Mouse (Mus musculus) thymus, adult 2 months (tissue): Measurements from ENCODE around the gene Catsper4. TPM values are rescaled to one million over a fixed set of nuclear protein-coding genes. Genes with fewer than 3 reads are reported as not detected.

ENCODE experiments used
- DNase-seq: peaks from one replicate; pipeline ENCODE4 v3.0.0; 2021
- H3K27ac ChIP-seq: fragments of 200-500 bp; 2 replicates; pipeline ENCODE4 v1.5.1; 2012; ENCODE audit warnings: low read length, control low read depth; ENCODE audit not compliant: control insufficient read depth, insufficient read depth
- H3K27me3 ChIP-seq: fragments of 200-500 bp; 2 replicates; pipeline ENCODE4 v1.6.1; 2012; ENCODE audit warnings: mild to moderate bottlenecking, low read length, moderate library complexity, mixed read lengths; ENCODE audit not compliant: control insufficient read depth, insufficient read depth
- H3K36me3 ChIP-seq: fragments of 200-500 bp; 2 replicates; pipeline ENCODE4 v1.6.1; 2012; ENCODE audit warnings: mild to moderate bottlenecking, low read length, moderate library complexity; ENCODE audit not compliant: control insufficient read depth, insufficient read depth
- H3K4me1 ChIP-seq: fragments of 200-500 bp; replicated peaks from 2 replicates; pipeline ENCODE4 v1.6.1; 2012; ENCODE audit warnings: low read length; ENCODE audit not compliant: control insufficient read depth, insufficient read depth
- H3K4me3 ChIP-seq: fragments of 200-500 bp; 2 replicates; pipeline ENCODE4 v1.5.1; 2012; ENCODE audit warnings: mild to moderate bottlenecking, low read length, control low read depth, moderate library complexity; ENCODE audit not compliant: control insufficient read depth, insufficient read depth
- CTCF ChIP-seq: fragments of 200-500 bp; IDR thresholded peaks from 2 replicates; pipeline ENCODE4 v1.5.1; 2012; ENCODE audit warnings: mild to moderate bottlenecking, control low read depth, low read length, moderate library complexity, borderline replicate concordance; ENCODE audit not compliant: control insufficient read depth, poor library complexity, insufficient read depth; ENCODE audit errors: extremely low read depth
- POLR2A ChIP-seq: fragments of 200-500 bp; IDR thresholded peaks from 2 replicates; pipeline ENCODE4 v1.6.1; 2012; ENCODE audit warnings: mild to moderate bottlenecking, low read length, control low read depth, moderate library complexity; ENCODE audit not compliant: control insufficient read depth, poor library complexity, insufficient read depth; ENCODE audit errors: extremely low read depth
- WGBS: fragments of 180-500 bp; shearing (Covaris S2); methylation state at CpG from one replicate; pipeline ENCODE4 v1.1.7; 2018; 5-methylcytosine and 5-hydroxymethylcytosine counted together
- polyA plus RNA-seq: library from polyadenylated mRNA; depleted of rRNA; stranded (reverse); fragments of >200 nt; gene quantifications from 2 replicates; pipeline ENCODE4 v1.2.3, GENCODE M21; 2012

The Catsper4 gene
- polyA plus RNA-seq, 1 experiment, result 0.16 TPM

- Histone ChIP-seq H3K4me3 (no peak overlapping the region), H3K4me1 (no peaks in the 10 kb centered on the region), H3K27me3 (no peaks in the 10 kb centered on the region), H3K36me3 (no peaks in the 10 kb centered on the region), H3K27ac (no peak overlapping the region)
- no peak for DNase-seq
- TF ChIP-seq CTCF, result no peak
- TF ChIP-seq POLR2A, result no peak
- 84% methylated on average over 11 of the region's 11 CpGs for WGBS
Observed at GRCm38 (mm10) chr4:134222793-134223600, 4.2 kb downstream of the Catsper4 start.

DNA sequence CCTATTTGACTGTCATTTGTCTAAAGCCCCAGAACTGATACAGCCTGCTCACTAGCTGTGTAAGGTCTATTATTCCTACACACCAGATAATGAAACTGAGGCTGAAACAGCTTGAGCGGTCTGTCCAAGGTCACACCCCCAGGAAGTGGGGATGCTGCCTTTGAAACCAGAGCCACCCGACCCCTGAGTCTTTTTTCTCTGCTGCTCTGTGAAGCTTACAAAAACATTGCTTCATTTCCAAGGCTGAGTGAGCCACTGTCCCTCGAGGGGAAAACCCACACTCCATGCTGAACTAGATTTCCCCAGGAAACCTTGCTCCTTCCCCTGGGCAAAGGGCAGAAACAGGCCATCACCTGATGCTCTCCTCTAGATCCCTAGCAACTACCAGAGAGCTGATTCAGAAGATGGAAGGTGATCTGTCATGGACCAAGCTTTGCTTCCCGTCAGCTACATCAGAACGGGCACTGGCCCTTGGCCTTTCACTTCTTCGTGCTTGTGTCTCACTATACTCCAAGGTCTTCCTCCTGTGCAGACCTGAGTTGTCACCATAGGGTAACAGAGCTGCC, 20.6 kb downstream of the Catsper4 start:
- no peak for DNase-seq
- no peaks in the 10 kb centered on the region for H3K27me3 ChIP-seq
- WGBS, result 49% methylated on average over 6 of the region's 6 CpGs
- no peak overlapping the region for H3K4me3 ChIP-seq
- no peak for TF ChIP-seq POLR2A
- no peak for TF ChIP-seq CTCF
- no peak overlapping the region for H3K27ac ChIP-seq
- H3K4me1 ChIP-seq, result peaks cover 5% of the 10 kb centered on the region
- H3K36me3 ChIP-seq, result no peaks in the 10 kb centered on the region

GRCm38 (mm10) chr4:134203340-134203896, 23.8 kb downstream of the Catsper4 start:
- H3K4me1 ChIP-seq, result peaks cover 5% of the 10 kb centered on the region
- no peak overlapping the region for H3K27ac ChIP-seq
- WGBS, result 77% methylated on average over 17 of the region's 17 CpGs
- H3K36me3 ChIP-seq, result no peaks in the 10 kb centered on the region
- no peaks in the 10 kb centered on the region for H3K27me3 ChIP-seq
- no peak for TF ChIP-seq CTCF
- TF ChIP-seq POLR2A, result no peak
- no peak for DNase-seq
- H3K4me3 ChIP-seq, result no peak overlapping the region

DNA sequence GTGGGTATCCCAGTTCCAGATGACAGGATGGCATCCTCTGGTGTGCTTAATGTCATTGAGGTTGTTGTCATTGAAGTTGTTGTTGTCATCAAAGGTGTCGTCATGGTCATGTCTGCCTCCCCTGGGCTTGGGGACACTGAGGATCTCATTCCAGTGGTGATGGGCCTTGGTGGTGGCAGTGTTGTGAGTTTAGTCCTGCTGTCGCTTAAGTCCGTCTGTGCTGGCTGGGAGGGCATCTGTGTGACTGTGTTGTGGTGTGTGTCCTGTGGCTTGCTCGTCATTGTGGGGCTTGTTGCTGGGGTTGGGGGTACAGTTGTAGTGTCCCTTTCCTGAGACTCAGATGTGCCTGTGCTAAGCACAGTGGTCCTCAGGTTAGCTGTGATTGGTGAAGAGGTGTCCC, 24.3 kb downstream of the Catsper4 start, which contains the start of gene Gm7534:
TSS of gene Gm7534 (minus strand) at position 101 of the 400 bp plus-strand sequence.
- Histone ChIP-seq H3K27ac (no peak within 1 kb of the TSS), H3K4me1 (peaks cover 5% of the 10 kb centered on the region), H3K36me3 (no peaks in the 10 kb centered on the region), H3K4me3 (no peak within 1 kb of the TSS), H3K27me3 (no peaks in the 10 kb centered on the region)
- TF ChIP-seq CTCF (no peak), POLR2A (no peak)
- 96% methylated on average over 4 of the region's 4 CpGs for WGBS
- DNase-seq, result no peak

GRCm38 (mm10) chr4:134199371-134199770, 27.8 kb downstream of the Catsper4 start:
- H3K4me3 ChIP-seq, result no peak overlapping the region
- H3K4me1 ChIP-seq, result no peaks in the 10 kb centered on the region
- no peak for DNase-seq
- H3K27ac ChIP-seq, result no peak overlapping the region
- 91% methylated on average over 2 of the region's 2 CpGs for WGBS
- TF ChIP-seq CTCF (no peak), POLR2A (no peak)
- H3K36me3 ChIP-seq, result no peaks in the 10 kb centered on the region
- H3K27me3 ChIP-seq, result no peaks in the 10 kb centered on the region

- H3K36me3 ChIP-seq, result no peaks in the 10 kb centered on the region
- under 1% methylated on average over 22 of the region's 22 CpGs for WGBS
- no peak for TF ChIP-seq POLR2A
- no peak for TF ChIP-seq CTCF
- H3K27ac ChIP-seq, result peak overlapping the region; percentile 46; the same call in 1 of the 2 replicates
- peaks cover 12% of the 10 kb centered on the region for H3K4me1 ChIP-seq
- peak overlapping the region; percentile 88 for H3K4me3 ChIP-seq
- DNase-seq, result no peak
- H3K27me3 ChIP-seq, result no peaks in the 10 kb centered on the region
Observed at GRCm38 (mm10) chr4:134186268-134186667, 40.9 kb downstream of the Catsper4 start.
